Mouse (Mus musculus): ENCODE measurements around the gene Thada.

- TF ChIP-seq FLI1 (IDR thresholded peaks at IDR 0.05; ENCODE audit: low read length) (no peak), GATA1 (IDR thresholded peaks at IDR 0.05; ENCODE audit: borderline replicate concordance, low read length) (no peak)
These were observed 106.2 kb downstream of the Thada start for GRCm38 (mm10) chr17:84359810-84360209.
